Mouse (Mus musculus) neural tube, embryonic 11.5 days (tissue): Measurements from ENCODE around the gene Drd4. TPM values are rescaled to one million over a fixed set of nuclear protein-coding genes. Genes with fewer than 3 reads are reported as not detected.
A peak's percentile ranks its signal among the peaks of the same experiment; 100 is the strongest.

Experiments used
- ATAC-seq: fragments of 200-750 bp; cut with Nextera tagmentation; 2 replicates; pipeline ENCODE4 v1.8.0; 2017; ENCODE audit warnings: moderate number of reproducible peaks, mild to moderate bottlenecking, moderate TSS enrichment, moderate library complexity; ENCODE audit not compliant: insufficient read depth, low FRiP score, low TSS enrichment
- DNase-seq: peaks from one replicate; pipeline ENCODE4 v3.0.0-alpha.2; 2015; ENCODE audit warnings: low spot score
- H3K27ac ChIP-seq: fragments of 300-500 bp; sonication (generic); 2 replicates; pipeline ENCODE4 v1.5.1; 2014; ENCODE audit warnings: low read depth, mild to moderate bottlenecking, low read length
- H3K27me3 ChIP-seq: fragments of 300-500 bp; sonication (generic); 2 replicates; pipeline ENCODE4 v1.6.1; 2014; ENCODE audit warnings: mild to moderate bottlenecking, low read length, mixed read lengths; ENCODE audit not compliant: control insufficient read depth, insufficient read depth
- H3K36me3 ChIP-seq: fragments of 300-500 bp; sonication (generic); 2 replicates; pipeline ENCODE4 v1.6.1; 2014; ENCODE audit warnings: mild to moderate bottlenecking, low read length, moderate library complexity, mixed read lengths; ENCODE audit not compliant: control insufficient read depth, insufficient read depth
- H3K4me1 ChIP-seq: fragments of 300-500 bp; sonication (generic); 2 replicates; pipeline ENCODE4 v1.6.1; 2014; ENCODE audit warnings: low read length, mixed read lengths; ENCODE audit not compliant: control insufficient read depth, insufficient read depth
- H3K4me2 ChIP-seq: fragments of 300-500 bp; sonication (generic); 2 replicates; pipeline ENCODE4 v1.6.1; 2014; ENCODE audit warnings: low read depth, mild to moderate bottlenecking, moderate library complexity
- H3K4me3 ChIP-seq: fragments of 300-500 bp; sonication (generic); 2 replicates; pipeline ENCODE4 v1.5.1; 2014; ENCODE audit warnings: low read depth, low read length
- H3K9ac ChIP-seq: fragments of 300-500 bp; sonication (generic); 2 replicates; pipeline ENCODE4 v1.6.1; 2014; ENCODE audit warnings: mild to moderate bottlenecking, low read length
- H3K9me3 ChIP-seq: fragments of 300-500 bp; sonication (generic); 2 replicates; pipeline ENCODE4 v1.6.1; 2016; ENCODE audit warnings: low read length; ENCODE audit not compliant: control insufficient read depth
- WGBS: fragments of 180-500 bp; shearing (Covaris S2); extraction: QIAGEN DNeasy Blood & Tissue Kit; methylation state at CpG from one replicate; pipeline ENCODE4 v1.1.7; 2014; 5-methylcytosine and 5-hydroxymethylcytosine counted together
- polyA plus RNA-seq: library from polyadenylated mRNA; unstranded; fragments of >200 nt; fragmentation: Nextera tagmentation; extraction: Ambion mirVana; gene quantifications from 2 replicates; pipeline ENCODE4 v1.2.1, GENCODE M21; 2014

The Drd4 gene
- polyA plus RNA-seq, 1 experiment from 2014 or later = 0.61 TPM

GRCm38 (mm10) chr7:141278766-141279590, 12.8 kb upstream of the Drd4 start, which contains the start of gene Sct:
Gene Sct (minus strand): TSS chr7:141279133.
- DNase-seq (peak; percentile 70), ATAC-seq (peak; percentile 67; the same call in 1 of the 2 replicates)
- Histone ChIP-seq H3K27me3 (0 out of 2 replicates have a peak, but pooled peaks cover 2% of the 10 kb centered on the region), H3K4me2 (peak within 1 kb of the TSS; percentile 86), H3K36me3 (no peaks in the 10 kb centered on the region), H3K9me3 (no peaks in the 10 kb centered on the region), H3K9ac (peak within 1 kb of the TSS; percentile 60), H3K4me1 (0 out of 2 replicates have a peak, but pooled peaks cover 3% of the 10 kb centered on the region), H3K4me3 (peak within 1 kb of the TSS; percentile 37), H3K27ac (no peak within 1 kb of the TSS)
- WGBS = 1% methylated on average over 46 of the region's 46 CpGs

- no peak overlapping the region for H3K4me2 ChIP-seq
- H3K9ac ChIP-seq = no peak overlapping the region
- WGBS = 68% methylated on average over 6 of the region's 6 CpGs
- H3K4me3 ChIP-seq = no peak overlapping the region
- no peaks in the 10 kb centered on the region for H3K36me3 ChIP-seq
- no peak for ATAC-seq
- 0 out of 2 replicates have a peak, but pooled peaks cover 3% of the 10 kb centered on the region for H3K4me1 ChIP-seq
- H3K9me3 ChIP-seq = no peaks in the 10 kb centered on the region
- H3K27me3 ChIP-seq = 0 out of 2 replicates have a peak, but pooled peaks cover 2% of the 10 kb centered on the region
- no peak overlapping the region for H3K27ac ChIP-seq
- DNase-seq = no peak
Measured at GRCm38 (mm10) chr7:141281442-141281841, 10.4 kb upstream of the Drd4 start.

GRCm38 (mm10) chr7:141282756-141283155, 9.1 kb upstream of the Drd4 start:
- no peak overlapping the region for H3K9ac ChIP-seq
- no peak for DNase-seq
- no peak overlapping the region for H3K4me3 ChIP-seq
- no peak for ATAC-seq
- 0 out of 2 replicates have a peak, but pooled peaks cover 2% of the 10 kb centered on the region for H3K27me3 ChIP-seq
- 82% methylated on average over 4 of the region's 4 CpGs for WGBS
- H3K9me3 ChIP-seq = no peaks in the 10 kb centered on the region
- no peaks in the 10 kb centered on the region for H3K36me3 ChIP-seq
- 0 out of 2 replicates have a peak, but pooled peaks cover 3% of the 10 kb centered on the region for H3K4me1 ChIP-seq
- H3K4me2 ChIP-seq = no peak overlapping the region
- H3K27ac ChIP-seq = no peak overlapping the region

GRCm38 (mm10) chr7:141288042-141288441, 3.8 kb upstream of the Drd4 start:
- peaks cover 4% of the 10 kb centered on the region; the same call in 1 of the 2 replicates for H3K4me1 ChIP-seq
- no peak overlapping the region for H3K4me2 ChIP-seq
- no peaks in the 10 kb centered on the region for H3K36me3 ChIP-seq
- peaks cover 28% of the 10 kb centered on the region for H3K27me3 ChIP-seq
- H3K9me3 ChIP-seq = no peaks in the 10 kb centered on the region
- no peak overlapping the region for H3K4me3 ChIP-seq
- ATAC-seq (no peak), DNase-seq (no peak)
- H3K27ac ChIP-seq = no peak overlapping the region
- H3K9ac ChIP-seq = no peak overlapping the region
- 86% methylated on average over 3 of the region's 3 CpGs for WGBS

- no peaks in the 10 kb centered on the region for H3K9me3 ChIP-seq
- WGBS = 31% methylated on average over 15 of the region's 15 CpGs
- H3K27me3 ChIP-seq = peaks cover 57% of the 10 kb centered on the region
- no peaks in the 10 kb centered on the region for H3K36me3 ChIP-seq
- DNase-seq = peak; percentile 18
- no peak overlapping the region; the same call in 1 of the 2 replicates for H3K9ac ChIP-seq
- peak overlapping the region; percentile 49; the same call in 1 of the 2 replicates for H3K4me3 ChIP-seq
- peaks cover 15% of the 10 kb centered on the region for H3K4me1 ChIP-seq
- ATAC-seq = no peak
- peak overlapping the region; percentile 77 for H3K4me2 ChIP-seq
- H3K27ac ChIP-seq = no peak overlapping the region
Measured at GRCm38 (mm10) chr7:141292583-141293388, 980 bp downstream of the Drd4 start.

GRCm38 (mm10) chr7:141293852-141294471, 2.2 kb downstream of the Drd4 start:
- Histone ChIP-seq H3K27ac (no peak overlapping the region), H3K36me3 (no peaks in the 10 kb centered on the region), H3K9ac (peak overlapping the region; percentile 26), H3K4me2 (peak overlapping the region; percentile 57), H3K9me3 (no peaks in the 10 kb centered on the region), H3K4me1 (peaks cover 15% of the 10 kb centered on the region), H3K27me3 (peaks cover 57% of the 10 kb centered on the region), H3K4me3 (peak overlapping the region; percentile 33)
- peak; percentile 66 for DNase-seq
- WGBS = 1% methylated on average over 52 of the region's 53 CpGs
- ATAC-seq = peak; percentile 35; the same call in 1 of the 2 replicates

- Histone ChIP-seq H3K9ac (no peak overlapping the region), H3K27ac (no peak overlapping the region)
Measured at GRCm38 (mm10) chr7:141294479-141294878, 2.7 kb downstream of the Drd4 start.

GRCm38 (mm10) chr7:141297926-141298650, 6.3 kb downstream of the Drd4 start:
- peaks cover 28% of the 10 kb centered on the region for H3K27me3 ChIP-seq
- no peak overlapping the region for H3K27ac ChIP-seq
- H3K4me3 ChIP-seq = no peak overlapping the region
- no peaks in the 10 kb centered on the region for H3K9me3 ChIP-seq
- 72% methylated on average over 3 of the region's 3 CpGs for WGBS
- H3K36me3 ChIP-seq = peaks cover 11% of the 10 kb centered on the region
- peaks cover 11% of the 10 kb centered on the region for H3K4me1 ChIP-seq
- no peak for DNase-seq
- no peak overlapping the region for H3K4me2 ChIP-seq
- H3K9ac ChIP-seq = no peak overlapping the region
- no peak for ATAC-seq

More at GRCm38 (mm10) chr7:141294479-141294878, 2.7 kb downstream of the Drd4 start:
- ATAC-seq = no peak
- Histone ChIP-seq H3K4me2 (peak overlapping the region; percentile 57), H3K9me3 (no peaks in the 10 kb centered on the region), H3K4me1 (peaks cover 15% of the 10 kb centered on the region), H3K4me3 (peak overlapping the region; percentile 33), H3K36me3 (peaks cover 2% of the 10 kb centered on the region; the same call in 1 of the 2 replicates), H3K27me3 (peaks cover 57% of the 10 kb centered on the region)
- no peak for DNase-seq
- 8% methylated on average over 20 of the region's 22 CpGs for WGBS
